Mouse (Mus musculus) limb, embryonic 13.5 days (tissue): ENCODE measurements at regions not wholly inside any gene's neighbourhood (a gene's known extent, or its start where the extent isn't known, plus 50 kb on each side); places are given as distances from the start of the nearest gene placed in this dataset.

ENCODE experiments used
- ATAC-seq: fragments of 200-750 bp; cut with Nextera tagmentation; 2 replicates; pipeline ENCODE4 v1.8.0; 2017; ENCODE audit warnings: low read depth, moderate number of reproducible peaks, moderate TSS enrichment; ENCODE audit not compliant: low FRiP score
- H3K27ac ChIP-seq: fragments of 300-500 bp; sonication (generic); 2 replicates; pipeline ENCODE4 v1.5.1; 2015; ENCODE audit warnings: inconsistent platforms, mild to moderate bottlenecking, moderate library complexity
- H3K27me3 ChIP-seq: fragments of 300-500 bp; sonication (generic); 2 replicates; pipeline ENCODE4 v1.6.1; 2015; ENCODE audit warnings: mild to moderate bottlenecking, inconsistent platforms
- H3K36me3 ChIP-seq: fragments of 300-500 bp; sonication (generic); 2 replicates; pipeline ENCODE4 v1.6.1; 2015; ENCODE audit warnings: inconsistent platforms, mild to moderate bottlenecking, moderate library complexity
- H3K4me1 ChIP-seq: fragments of 300-500 bp; sonication (generic); 2 replicates; pipeline ENCODE4 v1.6.1; 2015; ENCODE audit warnings: inconsistent platforms
- H3K4me2 ChIP-seq: fragments of 300-500 bp; sonication (generic); replicated peaks from 2 replicates; pipeline ENCODE4 v1.6.1; 2015; ENCODE audit warnings: inconsistent platforms, mild to moderate bottlenecking, moderate library complexity
- H3K4me3 ChIP-seq: fragments of 300-500 bp; sonication (generic); 2 replicates; pipeline ENCODE4 v1.5.1; 2015; ENCODE audit warnings: moderate library complexity, mild to moderate bottlenecking, inconsistent platforms
- H3K9ac ChIP-seq: fragments of 300-500 bp; sonication (generic); 2 replicates; pipeline ENCODE4 v1.6.1; 2015; ENCODE audit warnings: mild to moderate bottlenecking, inconsistent platforms
- H3K9me3 ChIP-seq: fragments of 300-500 bp; sonication (generic); 2 replicates; pipeline ENCODE4 v1.6.1; 2016; ENCODE audit warnings: inconsistent platforms
- WGBS: fragments of 180-500 bp; shearing (Covaris S2); methylation state at CpG from one replicate; pipeline ENCODE4 v1.1.7; 2015; 5-methylcytosine and 5-hydroxymethylcytosine counted together

GRCm38 (mm10) chr6:7120136-7120535 is 164.3 kb downstream of the Sdhaf3 start:
- no peaks in the 10 kb centered on the region for H3K36me3 ChIP-seq
- no peak overlapping the region for H3K27ac ChIP-seq
- H3K4me3 ChIP-seq = no peak overlapping the region
- 37% methylated on average over 4 of the region's 4 CpGs for WGBS
- H3K27me3 ChIP-seq = no peaks in the 10 kb centered on the region
- no peak overlapping the region for H3K4me2 ChIP-seq
- ATAC-seq = no peak
- no peaks in the 10 kb centered on the region for H3K9me3 ChIP-seq
- no peaks in the 10 kb centered on the region for H3K4me1 ChIP-seq
- H3K9ac ChIP-seq = no peak overlapping the region

- ATAC-seq = peak; percentile 60; the same call in 1 of the 2 replicates
- no peak overlapping the region for H3K4me2 ChIP-seq
- 87% methylated on average over 11 of the region's 11 CpGs for WGBS
These were observed 177.2 kb downstream of the Sdhaf3 start for GRCm38 (mm10) chr6:7133042-7133441.

GRCm38 (mm10) chr6:7134062-7134461 is 178.3 kb downstream of the Sdhaf3 start:
- Histone ChIP-seq H3K27me3 (no peaks in the 10 kb centered on the region), H3K4me2 (no peak overlapping the region), H3K4me1 (peaks cover 25% of the 10 kb centered on the region), H3K36me3 (no peaks in the 10 kb centered on the region), H3K9me3 (no peaks in the 10 kb centered on the region), H3K9ac (no peak overlapping the region), H3K4me3 (no peak overlapping the region), H3K27ac (0 out of 2 replicates have a peak overlapping the region, but pooled peaks have one; percentile 28)
- ATAC-seq = no peak; the same call in 1 of the 2 replicates
- 20% methylated on average over 4 of the region's 4 CpGs for WGBS

More at GRCm38 (mm10) chr6:7133042-7133441, 177.2 kb downstream of the Sdhaf3 start:
- Histone ChIP-seq H3K9ac (no peak overlapping the region), H3K9me3 (no peaks in the 10 kb centered on the region), H3K36me3 (no peaks in the 10 kb centered on the region), H3K27me3 (no peaks in the 10 kb centered on the region), H3K4me3 (no peak overlapping the region), H3K4me1 (peaks cover 25% of the 10 kb centered on the region), H3K27ac (no peak overlapping the region)

GRCm38 (mm10) chr6:7134888-7135287 is 179.1 kb downstream of the Sdhaf3 start:
- H3K4me3 ChIP-seq = no peak overlapping the region
- peaks cover 25% of the 10 kb centered on the region for H3K4me1 ChIP-seq
- no peak overlapping the region for H3K9ac ChIP-seq
- no peaks in the 10 kb centered on the region for H3K27me3 ChIP-seq
- no peak overlapping the region for H3K27ac ChIP-seq
- no peaks in the 10 kb centered on the region for H3K9me3 ChIP-seq
- WGBS = 63% methylated on average over 1 of the region's 1 CpGs
- no peak overlapping the region for H3K4me2 ChIP-seq
- no peaks in the 10 kb centered on the region for H3K36me3 ChIP-seq
- no peak for ATAC-seq

GRCm38 (mm10) chr6:7181711-7182110 is 225.9 kb downstream of the Sdhaf3 start:
- H3K4me3 ChIP-seq = no peak overlapping the region
- 0 out of 2 replicates have a peak, but pooled peaks cover 6% of the 10 kb centered on the region for H3K9me3 ChIP-seq
- ATAC-seq = no peak
- H3K27ac ChIP-seq = no peak overlapping the region
- no peaks in the 10 kb centered on the region for H3K4me1 ChIP-seq
- H3K27me3 ChIP-seq = no peaks in the 10 kb centered on the region
- H3K36me3 ChIP-seq = no peaks in the 10 kb centered on the region
- WGBS = 68% methylated on average over 2 of the region's 2 CpGs
- no peak overlapping the region for H3K9ac ChIP-seq
- no peak overlapping the region for H3K4me2 ChIP-seq

- H3K4me1 ChIP-seq = no peaks in the 10 kb centered on the region
- ATAC-seq = no peak
- H3K27me3 ChIP-seq = no peaks in the 10 kb centered on the region
- H3K27ac ChIP-seq = no peak overlapping the region
- H3K9me3 ChIP-seq = no peaks in the 10 kb centered on the region
- H3K4me2 ChIP-seq = no peak overlapping the region
- no peaks in the 10 kb centered on the region for H3K36me3 ChIP-seq
- no peak overlapping the region for H3K9ac ChIP-seq
- WGBS = 27% methylated on average over 8 of the region's 8 CpGs
- H3K4me3 ChIP-seq = no peak overlapping the region
These were observed 243.3 kb downstream of the Sdhaf3 start for GRCm38 (mm10) chr6:7199046-7199599.

- WGBS = 45% methylated on average over 4 of the region's 4 CpGs
- H3K4me3 ChIP-seq = no peak overlapping the region
- no peaks in the 10 kb centered on the region for H3K9me3 ChIP-seq
- no peak overlapping the region for H3K9ac ChIP-seq
- no peaks in the 10 kb centered on the region for H3K4me1 ChIP-seq
- H3K4me2 ChIP-seq = no peak overlapping the region
- H3K36me3 ChIP-seq = no peaks in the 10 kb centered on the region
- ATAC-seq = peak; percentile 54
- H3K27ac ChIP-seq = no peak overlapping the region
- H3K27me3 ChIP-seq = no peaks in the 10 kb centered on the region
These were observed 260.1 kb downstream of the Sdhaf3 start for GRCm38 (mm10) chr6:7215880-7216279.

GRCm38 (mm10) chr6:7252286-7252685 is 296.5 kb downstream of the Sdhaf3 start:
- H3K27ac ChIP-seq = no peak overlapping the region

GRCm38 (mm10) chr6:7277431-7277830 is 277.2 kb upstream of the Tac1 start:
- no peaks in the 10 kb centered on the region for H3K9me3 ChIP-seq
- no peak overlapping the region for H3K4me2 ChIP-seq
- no peak overlapping the region for H3K4me3 ChIP-seq
- H3K27me3 ChIP-seq = no peaks in the 10 kb centered on the region
- no peaks in the 10 kb centered on the region for H3K36me3 ChIP-seq
- ATAC-seq = no peak
- H3K9ac ChIP-seq = no peak overlapping the region
- 0 out of 2 replicates have a peak, but pooled peaks cover 6% of the 10 kb centered on the region for H3K4me1 ChIP-seq
- WGBS = 35% methylated on average over 4 of the region's 4 CpGs
- H3K27ac ChIP-seq = no peak overlapping the region

More at GRCm38 (mm10) chr6:7252286-7252685, 296.5 kb downstream of the Sdhaf3 start:
- Histone ChIP-seq H3K27me3 (no peaks in the 10 kb centered on the region), H3K9ac (no peak overlapping the region), H3K9me3 (no peaks in the 10 kb centered on the region), H3K4me2 (no peak overlapping the region), H3K4me1 (no peaks in the 10 kb centered on the region), H3K36me3 (no peaks in the 10 kb centered on the region), H3K4me3 (no peak overlapping the region)
- 69% methylated on average over 7 of the region's 7 CpGs for WGBS
- ATAC-seq = no peak; the same call in 1 of the 2 replicates

GRCm38 (mm10) chr6:7306956-7307355 is 247.7 kb upstream of the Tac1 start:
- no peaks in the 10 kb centered on the region for H3K27me3 ChIP-seq
- no peaks in the 10 kb centered on the region for H3K4me1 ChIP-seq
- WGBS = 82% methylated on average over 1 of the region's 1 CpGs
- H3K27ac ChIP-seq = no peak overlapping the region
- ATAC-seq = no peak
- no peaks in the 10 kb centered on the region; the same call in 1 of the 2 replicates for H3K9me3 ChIP-seq
- H3K4me3 ChIP-seq = no peak overlapping the region
- H3K36me3 ChIP-seq = no peaks in the 10 kb centered on the region
- no peak overlapping the region for H3K4me2 ChIP-seq
- no peak overlapping the region for H3K9ac ChIP-seq

- H3K36me3 ChIP-seq = no peaks in the 10 kb centered on the region
- no peaks in the 10 kb centered on the region for H3K4me1 ChIP-seq
- no peak overlapping the region for H3K4me3 ChIP-seq
- no peak overlapping the region for H3K9ac ChIP-seq
- 79% methylated on average over 3 of the region's 3 CpGs for WGBS
- no peaks in the 10 kb centered on the region for H3K27me3 ChIP-seq
- no peak for ATAC-seq
- no peak overlapping the region for H3K4me2 ChIP-seq
- H3K9me3 ChIP-seq = no peaks in the 10 kb centered on the region
- no peak overlapping the region for H3K27ac ChIP-seq
These were observed 241.2 kb upstream of the Tac1 start for GRCm38 (mm10) chr6:7313496-7313895.

GRCm38 (mm10) chr6:7326974-7327373 is 227.7 kb upstream of the Tac1 start:
- no peaks in the 10 kb centered on the region for H3K36me3 ChIP-seq
- ATAC-seq = no peak
- no peak overlapping the region for H3K27ac ChIP-seq
- H3K9ac ChIP-seq = no peak overlapping the region
- no peaks in the 10 kb centered on the region for H3K9me3 ChIP-seq
- H3K4me3 ChIP-seq = no peak overlapping the region
- 49% methylated on average over 4 of the region's 4 CpGs for WGBS
- H3K4me2 ChIP-seq = no peak overlapping the region
- H3K27me3 ChIP-seq = no peaks in the 10 kb centered on the region
- H3K4me1 ChIP-seq = no peaks in the 10 kb centered on the region

GRCm38 (mm10) chr6:7356634-7357033 is 198.0 kb upstream of the Tac1 start:
- 59% methylated on average over 2 of the region's 2 CpGs for WGBS
- Histone ChIP-seq H3K4me3 (no peak overlapping the region), H3K36me3 (no peaks in the 10 kb centered on the region), H3K4me1 (no peaks in the 10 kb centered on the region), H3K9me3 (no peaks in the 10 kb centered on the region), H3K4me2 (no peak overlapping the region), H3K27me3 (no peaks in the 10 kb centered on the region), H3K9ac (no peak overlapping the region), H3K27ac (no peak overlapping the region)
- no peak for ATAC-seq
